Mouse (Mus musculus): ENCODE measurements around the gene Dok4.
A peak's percentile ranks its signal among the peaks of the same experiment; 100 is the strongest.

The Dok4 gene

GRCm38 (mm10) chr8:94876197-94876730 lies at the start of gene Dok4:
Dok4 (minus strand) TSS chr8:94876330.
- DNase-seq (ENCODE audit: low read depth, low spot score): peak; percentile 86

GRCm38 (mm10) chr8:94923405-94923804 lies 47.3 kb upstream of the Dok4 start, which contains the start of gene Adgrg5:
Adgrg5 (plus strand) TSS chr8:94923694.
- DNase-seq (ENCODE audit: low read depth, low spot score): no peak

- DNase-seq (ENCODE audit: low read depth, low spot score): no peak
These were observed 46.5 kb upstream of the Dok4 start for GRCm38 (mm10) chr8:94922602-94923001.

GRCm38 (mm10) chr8:94922176-94922575 lies 46.0 kb upstream of the Dok4 start:
- DNase-seq (ENCODE audit: low read depth, low spot score): no peak

GRCm38 (mm10) chr8:94919256-94919655 lies 43.1 kb upstream of the Dok4 start:
- DNase-seq (ENCODE audit: low read depth, low spot score): peak; percentile 45

GRCm38 (mm10) chr8:94917851-94918495 lies 41.8 kb upstream of the Dok4 start, which contains the start of gene Ccdc102a:
Ccdc102a (minus strand) TSS chr8:94918098.
- DNase-seq (ENCODE audit: low read depth, low spot score): peak; percentile 31

- DNase-seq (ENCODE audit: low read depth, low spot score): peak; percentile 81
These were observed 41.2 kb upstream of the Dok4 start for GRCm38 (mm10) chr8:94917352-94917751.

GRCm38 (mm10) chr8:94916960-94917324 lies 40.8 kb upstream of the Dok4 start:
- no peak for DNase-seq (ENCODE audit: low read depth, low spot score)

- no peak for DNase-seq (ENCODE audit: low read depth, low spot score)
These were observed 40.3 kb upstream of the Dok4 start for GRCm38 (mm10) chr8:94916311-94916959.

- DNase-seq (ENCODE audit: low read depth, low spot score): no peak
These were observed 38.6 kb upstream of the Dok4 start for GRCm38 (mm10) chr8:94914701-94915101.

GRCm38 (mm10) chr8:94914256-94914655 lies 38.1 kb upstream of the Dok4 start:
- no peak for DNase-seq (ENCODE audit: low read depth, low spot score)

GRCm38 (mm10) chr8:94913061-94913660 lies 37.0 kb upstream of the Dok4 start:
- no peak for DNase-seq (ENCODE audit: low read depth, low spot score)

- peak; percentile 65 for DNase-seq (ENCODE audit: low read depth, low spot score)
These were observed 32.7 kb upstream of the Dok4 start for GRCm38 (mm10) chr8:94908847-94909246.

GRCm38 (mm10) chr8:94907591-94908300 lies 31.6 kb upstream of the Dok4 start:
- DNase-seq (ENCODE audit: low read depth, low spot score): no peak

GRCm38 (mm10) chr8:94904450-94905175 lies 28.5 kb upstream of the Dok4 start:
- no peak for DNase-seq (ENCODE audit: low read depth, low spot score)

GRCm38 (mm10) chr8:94903709-94904108 lies 27.6 kb upstream of the Dok4 start:
- DNase-seq (ENCODE audit: low read depth, low spot score): no peak

- no peak for DNase-seq (ENCODE audit: low read depth, low spot score)
These were observed 24.9 kb upstream of the Dok4 start for GRCm38 (mm10) chr8:94901031-94901430.

GRCm38 (mm10) chr8:94900617-94901016 lies 24.5 kb upstream of the Dok4 start:
- no peak for DNase-seq (ENCODE audit: low read depth, low spot score)

GRCm38 (mm10) chr8:94899262-94899661 lies 23.1 kb upstream of the Dok4 start:
- DNase-seq (ENCODE audit: low read depth, low spot score): no peak

- no peak for DNase-seq (ENCODE audit: low read depth, low spot score)
These were observed 16.8 kb upstream of the Dok4 start for GRCm38 (mm10) chr8:94892917-94893316.

- DNase-seq (ENCODE audit: low read depth, low spot score): no peak
These were observed 12.4 kb upstream of the Dok4 start for GRCm38 (mm10) chr8:94888383-94889036.
